Mouse (Mus musculus): ENCODE measurements around the gene Card19. TPM values are rescaled to one million over a fixed set of nuclear protein-coding genes. Genes with fewer than 3 reads are reported as not detected.
A peak's percentile ranks its signal among the peaks of the same experiment; 100 is the strongest.

Card19 gene
- polyA plus RNA-seq, 1 experiment from 2014 or later, result 27.4 TPM

GRCm38 (mm10) chr13:49188219-49188965 is 27.4 kb downstream of the Card19 start:
- Histone ChIP-seq H3K9ac (ENCODE audit: low read depth, low read length) (peak overlapping the region; percentile 56), H3K27ac (ENCODE audit: low read depth, low read length) (no peak overlapping the region), H3K4me2 (replicated peaks; ENCODE audit: low read depth, low read length) (peak overlapping the region; percentile 100), H3K36me3 (ENCODE audit: control insufficient read depth, insufficient read depth, low read length) (no peaks in the 10 kb centered on the region), H3K4me1 (replicated peaks; ENCODE audit: control insufficient read depth, insufficient read depth, low read length) (peaks cover 7% of the 10 kb centered on the region), H3K9me3 (ENCODE audit: control insufficient read depth, low read length) (no peaks in the 10 kb centered on the region), H3K4me3 (ENCODE audit: low read depth, low read length) (peak overlapping the region; percentile 73), H3K27me3 (ENCODE audit: control insufficient read depth, insufficient read depth, low read length) (no peaks in the 10 kb centered on the region)
- ATAC-seq (ENCODE audit: low FRiP score) (peak; percentile 28), DNase-seq (ENCODE audit: low spot score) (no peak)
- 21% methylated on average over 15 of the region's 15 CpGs for whole genome bisulfite sequencing

GRCm38 (mm10) chr13:49187288-49188218 is 28.3 kb downstream of the Card19 start, which contains the start of gene Ninj1:
Ninj1 (plus strand) TSS chr13:49187485.
- under 1% methylated on average over 84 of the region's 87 CpGs for WGBS
- Histone ChIP-seq H3K9ac (ENCODE audit: low read depth, low read length) (peak within 1 kb of the TSS; percentile 56), H3K27me3 (ENCODE audit: control insufficient read depth, insufficient read depth, low read length) (no peaks in the 10 kb centered on the region), H3K27ac (ENCODE audit: low read depth, low read length) (no peak within 1 kb of the TSS), H3K4me3 (ENCODE audit: low read depth, low read length) (peak within 1 kb of the TSS; percentile 73), H3K36me3 (ENCODE audit: control insufficient read depth, insufficient read depth, low read length) (no peaks in the 10 kb centered on the region), H3K9me3 (ENCODE audit: control insufficient read depth, low read length) (no peaks in the 10 kb centered on the region), H3K4me1 (replicated peaks; ENCODE audit: control insufficient read depth, insufficient read depth, low read length) (peaks cover 7% of the 10 kb centered on the region), H3K4me2 (replicated peaks; ENCODE audit: low read depth, low read length) (peak within 1 kb of the TSS; percentile 100)
- DNase-seq (ENCODE audit: low spot score) (peak; percentile 76), ATAC-seq (ENCODE audit: low FRiP score) (peak; percentile 92)

- Histone ChIP-seq H3K4me1 (replicated peaks; ENCODE audit: control insufficient read depth, insufficient read depth, low read length) (peaks cover 6% of the 10 kb centered on the region), H3K36me3 (ENCODE audit: control insufficient read depth, insufficient read depth, low read length) (no peaks in the 10 kb centered on the region), H3K9me3 (ENCODE audit: control insufficient read depth, low read length) (no peaks in the 10 kb centered on the region), H3K27ac (ENCODE audit: low read depth, low read length) (no peak overlapping the region), H3K4me2 (replicated peaks; ENCODE audit: low read depth, low read length) (peak overlapping the region; percentile 100), H3K9ac (ENCODE audit: low read depth, low read length) (peak overlapping the region; percentile 56), H3K4me3 (ENCODE audit: low read depth, low read length) (peak overlapping the region; percentile 73), H3K27me3 (ENCODE audit: control insufficient read depth, insufficient read depth, low read length) (no peaks in the 10 kb centered on the region)
- 18% methylated on average over 11 of the region's 11 CpGs for WGBS
- peak; percentile 28; the same call in 1 of the 2 replicates for ATAC-seq (ENCODE audit: low FRiP score)
- no peak for DNase-seq (ENCODE audit: low spot score)
Measured at GRCm38 (mm10) chr13:49186798-49187287, 29.0 kb downstream of the Card19 start.

GRCm38 (mm10) chr13:49183646-49184045 is 32.2 kb downstream of the Card19 start:
- Histone ChIP-seq H3K27ac (ENCODE audit: low read depth, low read length) (no peak overlapping the region), H3K4me1 (replicated peaks; ENCODE audit: control insufficient read depth, insufficient read depth, low read length) (peaks cover 2% of the 10 kb centered on the region; the same call in 1 of the 2 replicates), H3K9ac (ENCODE audit: low read depth, low read length) (no peak overlapping the region), H3K9me3 (ENCODE audit: control insufficient read depth, low read length) (no peaks in the 10 kb centered on the region), H3K4me3 (ENCODE audit: low read depth, low read length) (no peak overlapping the region), H3K36me3 (ENCODE audit: control insufficient read depth, insufficient read depth, low read length) (no peaks in the 10 kb centered on the region), H3K4me2 (replicated peaks; ENCODE audit: low read depth, low read length) (no peak overlapping the region), H3K27me3 (ENCODE audit: control insufficient read depth, insufficient read depth, low read length) (no peaks in the 10 kb centered on the region)
- whole genome bisulfite sequencing, result 58% methylated on average over 5 of the region's 5 CpGs
- ATAC-seq (ENCODE audit: low FRiP score) (no peak), DNase-seq (ENCODE audit: low spot score) (no peak)

- no peak overlapping the region for H3K4me3 ChIP-seq (ENCODE audit: low read depth, low read length)
- H3K27me3 ChIP-seq (ENCODE audit: control insufficient read depth, insufficient read depth, low read length), result no peaks in the 10 kb centered on the region
- no peak overlapping the region for H3K4me2 ChIP-seq (replicated peaks; ENCODE audit: low read depth, low read length)
- DNase-seq (ENCODE audit: low spot score) (no peak), ATAC-seq (ENCODE audit: low FRiP score) (no peak)
- H3K9me3 ChIP-seq (ENCODE audit: control insufficient read depth, low read length), result no peaks in the 10 kb centered on the region
- H3K4me1 ChIP-seq (replicated peaks; ENCODE audit: control insufficient read depth, insufficient read depth, low read length), result peaks cover 2% of the 10 kb centered on the region; the same call in 1 of the 2 replicates
- no peak overlapping the region for H3K9ac ChIP-seq (ENCODE audit: low read depth, low read length)
- no peak overlapping the region for H3K27ac ChIP-seq (ENCODE audit: low read depth, low read length)
- 65% methylated on average over 5 of the region's 5 CpGs for WGBS
- no peaks in the 10 kb centered on the region for H3K36me3 ChIP-seq (ENCODE audit: control insufficient read depth, insufficient read depth, low read length)
Measured at GRCm38 (mm10) chr13:49183161-49183560, 32.7 kb downstream of the Card19 start.

- 85% methylated on average over 3 of the region's 3 CpGs for WGBS
Measured at GRCm38 (mm10) chr13:49181411-49181984, 34.3 kb downstream of the Card19 start.

GRCm38 (mm10) chr13:49180691-49181090 is 35.1 kb downstream of the Card19 start:
- Histone ChIP-seq H3K4me3 (ENCODE audit: low read depth, low read length) (no peak overlapping the region), H3K4me2 (replicated peaks; ENCODE audit: low read depth, low read length) (no peak overlapping the region), H3K9ac (ENCODE audit: low read depth, low read length) (no peak overlapping the region), H3K9me3 (ENCODE audit: control insufficient read depth, low read length) (no peaks in the 10 kb centered on the region), H3K4me1 (replicated peaks; ENCODE audit: control insufficient read depth, insufficient read depth, low read length) (no peaks in the 10 kb centered on the region), H3K27ac (ENCODE audit: low read depth, low read length) (no peak overlapping the region), H3K36me3 (ENCODE audit: control insufficient read depth, insufficient read depth, low read length) (no peaks in the 10 kb centered on the region), H3K27me3 (ENCODE audit: control insufficient read depth, insufficient read depth, low read length) (no peaks in the 10 kb centered on the region)
- 58% methylated on average over 1 of the region's 1 CpGs for WGBS
- ATAC-seq (ENCODE audit: low FRiP score) (no peak), DNase-seq (ENCODE audit: low spot score) (no peak)

More at GRCm38 (mm10) chr13:49181411-49181984, 34.3 kb downstream of the Card19 start:
- H3K4me2 ChIP-seq (replicated peaks; ENCODE audit: low read depth, low read length), result no peak overlapping the region
- no peak overlapping the region for H3K27ac ChIP-seq (ENCODE audit: low read depth, low read length)
- H3K4me3 ChIP-seq (ENCODE audit: low read depth, low read length), result no peak overlapping the region
- H3K27me3 ChIP-seq (ENCODE audit: control insufficient read depth, insufficient read depth, low read length), result no peaks in the 10 kb centered on the region
- ATAC-seq (ENCODE audit: low FRiP score) (no peak), DNase-seq (ENCODE audit: low spot score) (no peak)
- no peak overlapping the region for H3K9ac ChIP-seq (ENCODE audit: low read depth, low read length)
- H3K9me3 ChIP-seq (ENCODE audit: control insufficient read depth, low read length), result no peaks in the 10 kb centered on the region
- no peaks in the 10 kb centered on the region for H3K4me1 ChIP-seq (replicated peaks; ENCODE audit: control insufficient read depth, insufficient read depth, low read length)
- no peaks in the 10 kb centered on the region for H3K36me3 ChIP-seq (ENCODE audit: control insufficient read depth, insufficient read depth, low read length)

- WGBS, result 85% methylated on average over 5 of the region's 5 CpGs
- H3K4me2 ChIP-seq (replicated peaks; ENCODE audit: low read depth, low read length), result no peak overlapping the region
Measured at GRCm38 (mm10) chr13:49180274-49180673, 35.6 kb downstream of the Card19 start.

More at GRCm38 (mm10) chr13:49180274-49180673, 35.6 kb downstream of the Card19 start:
- Histone ChIP-seq H3K4me3 (ENCODE audit: low read depth, low read length) (no peak overlapping the region), H3K9ac (ENCODE audit: low read depth, low read length) (no peak overlapping the region), H3K27me3 (ENCODE audit: control insufficient read depth, insufficient read depth, low read length) (no peaks in the 10 kb centered on the region), H3K36me3 (ENCODE audit: control insufficient read depth, insufficient read depth, low read length) (no peaks in the 10 kb centered on the region), H3K27ac (ENCODE audit: low read depth, low read length) (no peak overlapping the region), H3K9me3 (ENCODE audit: control insufficient read depth, low read length) (no peaks in the 10 kb centered on the region), H3K4me1 (replicated peaks; ENCODE audit: control insufficient read depth, insufficient read depth, low read length) (no peaks in the 10 kb centered on the region)
- ATAC-seq (ENCODE audit: low FRiP score) (no peak), DNase-seq (ENCODE audit: low spot score) (no peak)
